Mouse (Mus musculus): Measurements from ENCODE around the gene Celf6. TPM values are rescaled to one million over a fixed set of nuclear protein-coding genes. Genes with fewer than 3 reads are reported as not detected.

Gene Celf6
- polyA plus RNA-seq, 1 experiment from 2014 or later, result not detected

DNA sequence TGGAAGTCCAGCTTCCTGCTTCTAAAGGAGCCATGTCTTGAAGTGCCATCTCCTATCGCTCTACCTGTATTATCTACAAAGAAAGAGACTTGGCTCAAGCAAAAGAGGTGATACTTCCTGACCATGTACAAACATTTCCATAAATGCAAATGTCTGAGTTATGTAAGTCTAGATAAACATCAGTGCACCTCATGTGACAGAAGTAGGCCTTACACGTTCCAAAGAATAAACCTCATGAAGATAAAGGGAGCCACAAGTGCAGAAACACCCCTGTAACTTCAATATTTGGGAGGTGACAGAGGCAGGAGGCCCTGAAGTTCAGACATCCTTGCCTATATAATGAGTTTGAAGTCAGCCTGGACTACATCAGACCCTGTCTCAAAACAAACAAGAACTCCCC is 5.9 kb upstream of the Celf6 start:
- no peak for ATAC-seq
- WGBS (ENCODE audit: insufficient replicate concordance), result 60% methylated on average over 2 of the region's 2 CpGs

DNA sequence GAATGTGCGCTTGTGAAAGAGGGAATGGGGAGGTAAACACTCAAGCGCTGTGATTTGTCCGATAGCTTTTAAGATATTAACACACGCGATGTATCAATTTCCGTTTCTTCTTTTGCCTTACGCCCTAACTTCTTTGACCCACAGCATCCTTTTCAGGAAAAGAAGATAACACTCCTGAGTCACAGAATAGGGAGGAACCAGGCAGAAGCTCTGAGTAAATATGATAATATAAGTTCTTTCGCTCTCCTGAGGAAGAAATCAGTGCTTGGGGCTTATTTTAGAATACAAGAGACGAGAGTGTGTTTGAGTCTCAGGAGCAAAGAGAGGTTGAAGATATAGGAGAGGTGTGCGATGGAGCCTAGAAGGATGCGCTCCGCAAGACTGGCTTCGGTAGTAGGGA is 316 bp upstream of the Celf6 start:
- Histone ChIP-seq H3K9ac (replicated peaks) (no peak overlapping the region), H3K36me3 (replicated peaks; ENCODE audit: insufficient read depth, low read length) (no peaks in the 10 kb centered on the region), H3K4me1 (ENCODE audit: insufficient read depth) (peaks cover 11% of the 10 kb centered on the region), H3K4me2 (ENCODE audit: low read depth, low read length) (peak overlapping the region; percentile 83), H3K27me3 (ENCODE audit: insufficient read depth, low read length) (peaks cover 79% of the 10 kb centered on the region), H3K4me3 (ENCODE audit: low read depth, low read length) (peak overlapping the region; percentile 53), H3K9me3 (ENCODE audit: low read length) (no peaks in the 10 kb centered on the region), H3K27ac (ENCODE audit: low read depth) (no peak overlapping the region)
- TF ChIP-seq CTCF (IDR thresholded peaks at IDR 0.05; ENCODE audit: low read depth), result no peak
- no peak for TF ChIP-seq EP300 (IDR thresholded peaks at IDR 0.05; ENCODE audit: low read depth)
- ATAC-seq (no peak), DNase-seq (no peak)
- 17% methylated on average over 13 of the region's 13 CpGs for WGBS (ENCODE audit: insufficient replicate concordance)

More for the DNA sequence above, 5.9 kb upstream of the Celf6 start:
- no peak for TF ChIP-seq CTCF (IDR thresholded peaks at IDR 0.05; ENCODE audit: low read depth)
- no peak for TF ChIP-seq EP300 (IDR thresholded peaks at IDR 0.05; ENCODE audit: low read depth)
- Histone ChIP-seq H3K4me2 (ENCODE audit: low read depth, low read length) (no peak overlapping the region), H3K27me3 (ENCODE audit: insufficient read depth, low read length) (peaks cover 47% of the 10 kb centered on the region), H3K9me3 (ENCODE audit: low read length) (no peaks in the 10 kb centered on the region), H3K27ac (ENCODE audit: low read depth) (no peak overlapping the region), H3K4me1 (ENCODE audit: insufficient read depth) (no peaks in the 10 kb centered on the region), H3K36me3 (replicated peaks; ENCODE audit: insufficient read depth, low read length) (no peaks in the 10 kb centered on the region), H3K9ac (replicated peaks) (no peak overlapping the region), H3K4me3 (ENCODE audit: low read depth, low read length) (no peak overlapping the region)
- no peak for DNase-seq

DNA sequence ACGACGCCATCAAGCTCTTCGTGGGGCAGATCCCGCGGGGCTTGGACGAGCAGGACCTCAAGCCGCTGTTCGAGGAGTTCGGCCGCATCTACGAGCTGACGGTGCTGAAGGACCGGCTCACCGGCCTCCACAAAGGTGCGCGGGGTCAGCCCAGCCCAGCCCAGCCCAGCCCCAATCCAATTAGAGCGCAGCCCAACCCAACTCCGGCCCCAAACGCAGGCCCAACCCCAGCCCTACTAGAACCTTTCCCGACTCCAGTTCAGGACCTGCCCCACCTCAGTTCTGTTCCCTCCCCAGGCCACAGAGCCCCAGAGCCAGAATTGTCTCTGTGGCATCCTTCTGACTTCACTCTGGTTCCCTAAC is 769 bp downstream of the Celf6 start:
- no peaks in the 10 kb centered on the region for H3K36me3 ChIP-seq (replicated peaks; ENCODE audit: insufficient read depth, low read length)
- H3K4me2 ChIP-seq (ENCODE audit: low read depth, low read length), result peak overlapping the region; percentile 83
- H3K27me3 ChIP-seq (ENCODE audit: insufficient read depth, low read length), result peaks cover 83% of the 10 kb centered on the region
- no peak overlapping the region for H3K9ac ChIP-seq (replicated peaks)
- TF ChIP-seq EP300 (IDR thresholded peaks at IDR 0.05; ENCODE audit: low read depth) (no peak), CTCF (IDR thresholded peaks at IDR 0.05; ENCODE audit: low read depth) (no peak)
- H3K27ac ChIP-seq (ENCODE audit: low read depth), result no peak overlapping the region
- peak overlapping the region; percentile 53 for H3K4me3 ChIP-seq (ENCODE audit: low read depth, low read length)
- WGBS (ENCODE audit: insufficient replicate concordance), result 1% methylated on average over 20 of the region's 20 CpGs
- ATAC-seq, result no peak
- no peaks in the 10 kb centered on the region for H3K9me3 ChIP-seq (ENCODE audit: low read length)
- no peak for DNase-seq
- peaks cover 11% of the 10 kb centered on the region for H3K4me1 ChIP-seq (ENCODE audit: insufficient read depth)

DNA sequence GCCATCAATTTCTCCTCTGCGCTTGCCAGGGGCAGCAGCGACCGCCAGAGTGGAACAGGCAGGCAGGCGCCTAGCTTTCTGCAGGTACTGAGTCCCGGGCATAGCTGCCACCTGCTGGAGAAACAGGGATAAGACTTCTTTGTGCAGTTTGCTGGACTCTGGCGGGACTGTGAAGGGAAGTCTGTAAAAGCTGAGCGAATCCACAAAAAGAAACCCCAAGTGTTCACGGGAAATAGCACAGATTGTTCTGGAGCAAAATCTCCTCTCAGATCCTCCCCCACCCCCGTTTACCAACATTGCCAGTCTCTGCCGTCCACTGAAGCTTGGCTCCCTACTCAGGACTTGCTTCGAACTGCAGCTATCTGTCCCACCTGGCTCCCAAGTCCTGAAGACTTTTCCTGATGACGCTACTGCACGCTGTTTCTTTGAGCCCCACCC is 7.2 kb downstream of the Celf6 start:
- peak; percentile 36; the same call in 1 of the 2 replicates for ATAC-seq
- peak; percentile 76 for TF ChIP-seq CTCF (IDR thresholded peaks at IDR 0.05; ENCODE audit: low read depth)
- TF ChIP-seq EP300 (IDR thresholded peaks at IDR 0.05; ENCODE audit: low read depth), result no peak
- Histone ChIP-seq H3K4me2 (ENCODE audit: low read depth, low read length) (peak overlapping the region; percentile 9), H3K36me3 (replicated peaks; ENCODE audit: insufficient read depth, low read length) (no peaks in the 10 kb centered on the region), H3K9me3 (ENCODE audit: low read length) (no peaks in the 10 kb centered on the region), H3K27ac (ENCODE audit: low read depth) (no peak overlapping the region), H3K9ac (replicated peaks) (no peak overlapping the region), H3K27me3 (ENCODE audit: insufficient read depth, low read length) (peaks cover 89% of the 10 kb centered on the region), H3K4me3 (ENCODE audit: low read depth, low read length) (no peak overlapping the region), H3K4me1 (ENCODE audit: insufficient read depth) (no peaks in the 10 kb centered on the region)
- 5% methylated on average over 13 of the region's 13 CpGs for WGBS (ENCODE audit: insufficient replicate concordance)
- DNase-seq, result peak; percentile 70

DNA sequence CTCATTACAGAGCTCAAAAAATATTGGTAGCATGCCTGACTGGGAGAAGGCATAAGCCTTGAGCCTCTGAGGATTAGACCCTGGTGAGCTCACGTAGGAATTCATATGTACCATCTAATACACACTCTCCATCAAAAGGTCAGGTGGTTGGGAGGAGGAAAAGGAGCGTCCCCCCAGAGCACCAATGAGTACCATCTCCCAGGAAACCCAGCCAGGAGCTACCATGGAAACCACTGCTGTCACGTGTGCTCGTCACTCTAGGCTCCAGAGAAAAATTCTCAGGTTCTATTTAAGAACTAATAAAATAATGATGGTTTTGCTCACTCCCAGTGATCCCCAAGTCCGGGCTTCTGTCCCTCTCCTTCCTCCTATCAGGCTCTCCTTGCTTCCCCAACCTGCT is 10.5 kb downstream of the Celf6 start:
- H3K9me3 ChIP-seq (ENCODE audit: low read length), result no peaks in the 10 kb centered on the region
- DNase-seq (no peak), ATAC-seq (no peak)
- no peak overlapping the region for H3K4me2 ChIP-seq (ENCODE audit: low read depth, low read length)
- no peak overlapping the region for H3K9ac ChIP-seq (replicated peaks)
- no peak overlapping the region for H3K27ac ChIP-seq (ENCODE audit: low read depth)
- no peaks in the 10 kb centered on the region for H3K4me1 ChIP-seq (ENCODE audit: insufficient read depth)
- H3K36me3 ChIP-seq (replicated peaks; ENCODE audit: insufficient read depth, low read length), result no peaks in the 10 kb centered on the region
- peaks cover 83% of the 10 kb centered on the region for H3K27me3 ChIP-seq (ENCODE audit: insufficient read depth, low read length)
- H3K4me3 ChIP-seq (ENCODE audit: low read depth, low read length), result no peak overlapping the region
- 55% methylated on average over 5 of the region's 5 CpGs for WGBS (ENCODE audit: insufficient replicate concordance)
- no peak for TF ChIP-seq CTCF (IDR thresholded peaks at IDR 0.05; ENCODE audit: low read depth)
- no peak for TF ChIP-seq EP300 (IDR thresholded peaks at IDR 0.05; ENCODE audit: low read depth)

DNA sequence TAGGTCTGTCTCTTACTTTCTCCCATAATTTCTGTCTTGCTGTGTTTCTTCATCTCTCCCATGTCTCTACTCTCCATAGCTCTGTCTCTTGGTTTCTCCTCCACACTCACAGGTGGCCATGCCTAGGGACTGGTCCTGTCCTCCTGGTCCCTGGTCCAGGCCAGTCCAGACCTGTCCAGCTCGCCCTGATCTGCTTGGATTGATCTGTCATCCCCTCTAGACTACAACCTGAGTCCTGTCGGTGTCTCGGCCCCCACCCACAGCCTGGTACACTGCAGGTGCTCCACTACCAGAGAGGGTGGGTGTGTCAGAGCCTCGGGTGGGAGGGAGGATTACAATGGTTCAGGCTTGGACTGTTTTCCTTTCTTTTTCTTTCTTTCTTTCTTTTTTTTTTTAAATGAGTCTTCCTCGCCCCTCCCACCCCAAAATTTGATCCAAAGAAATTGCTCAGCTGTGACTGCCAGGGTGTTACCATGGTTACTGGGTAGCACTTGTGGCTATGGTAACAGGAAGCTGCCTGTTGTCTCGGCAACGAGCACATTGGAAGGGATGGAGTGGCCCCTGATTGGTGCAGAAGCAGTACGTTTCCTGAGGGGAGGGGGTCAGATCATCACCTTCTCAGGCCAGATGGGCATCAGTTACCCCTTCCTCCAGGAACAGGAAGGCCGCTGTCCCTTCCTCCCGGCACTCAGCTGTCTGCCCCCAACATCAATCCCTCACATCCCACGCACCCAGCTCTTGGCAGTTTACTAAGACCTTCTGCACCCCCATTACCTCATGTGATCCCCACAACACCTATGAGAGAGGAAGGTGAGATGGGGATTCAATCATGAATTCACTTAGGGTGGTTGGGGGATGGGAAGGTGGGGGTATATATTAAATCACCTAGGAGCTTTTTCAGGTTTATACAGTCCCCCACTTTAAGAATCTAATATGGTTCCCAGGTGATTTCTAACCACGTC is 11.3 kb downstream of the Celf6 start:
- no peaks in the 10 kb centered on the region for H3K4me1 ChIP-seq (ENCODE audit: insufficient read depth)
- H3K4me3 ChIP-seq (ENCODE audit: low read depth, low read length), result no peak overlapping the region
- WGBS (ENCODE audit: insufficient replicate concordance), result 46% methylated on average over 12 of the region's 12 CpGs
- H3K4me2 ChIP-seq (ENCODE audit: low read depth, low read length), result no peak overlapping the region
- H3K36me3 ChIP-seq (replicated peaks; ENCODE audit: insufficient read depth, low read length), result no peaks in the 10 kb centered on the region
- no peaks in the 10 kb centered on the region for H3K9me3 ChIP-seq (ENCODE audit: low read length)
- ATAC-seq (no peak), DNase-seq (no peak)
- TF ChIP-seq EP300 (IDR thresholded peaks at IDR 0.05; ENCODE audit: low read depth), result no peak
- TF ChIP-seq CTCF (IDR thresholded peaks at IDR 0.05; ENCODE audit: low read depth), result no peak
- peaks cover 76% of the 10 kb centered on the region for H3K27me3 ChIP-seq (ENCODE audit: insufficient read depth, low read length)
- no peak overlapping the region for H3K27ac ChIP-seq (ENCODE audit: low read depth)
- H3K9ac ChIP-seq (replicated peaks), result no peak overlapping the region
